Mouse (Mus musculus) midbrain, embryonic 14.5 days (tissue): ENCODE measurements around the gene Pbrm1. TPM values are rescaled to one million over a fixed set of nuclear protein-coding genes. Genes with fewer than 3 reads are reported as not detected.

Experiments
- ATAC-seq: fragments of 200-750 bp; cut with Nextera tagmentation; 2 replicates; pipeline ENCODE4 v1.8.0; 2017; ENCODE audit warnings: moderate number of reproducible peaks, moderate library complexity; ENCODE audit not compliant: low FRiP score, low TSS enrichment
- DNase-seq: peaks from one replicate; pipeline ENCODE4 v3.0.0-alpha.2; 2015
- H3K27ac ChIP-seq: fragments of 300-500 bp; sonication (generic); replicated peaks from 2 replicates; pipeline ENCODE4 v1.5.1; 2014; ENCODE audit warnings: mild to moderate bottlenecking, low read depth, low read length, moderate library complexity
- H3K27me3 ChIP-seq: fragments of 300-500 bp; sonication (generic); 2 replicates; pipeline ENCODE4 v1.6.1; 2014; ENCODE audit warnings: low read length, control low read depth, mixed read lengths; ENCODE audit not compliant: control insufficient read depth, insufficient read depth
- H3K36me3 ChIP-seq: fragments of 300-500 bp; sonication (generic); 2 replicates; pipeline ENCODE4 v1.6.1; 2014; ENCODE audit warnings: low read length, control low read depth; ENCODE audit not compliant: control insufficient read depth, insufficient read depth
- H3K4me1 ChIP-seq: fragments of 300-500 bp; sonication (generic); 2 replicates; pipeline ENCODE4 v1.6.1; 2014; ENCODE audit warnings: mild to moderate bottlenecking, antibody characterized with exemption, low read length, control low read depth; ENCODE audit not compliant: control insufficient read depth, insufficient read depth
- H3K4me2 ChIP-seq: fragments of 300-500 bp; sonication (generic); 2 replicates; pipeline ENCODE4 v1.6.1; 2014; ENCODE audit warnings: mild to moderate bottlenecking, low read length, moderate library complexity
- H3K4me3 ChIP-seq: fragments of 300-500 bp; sonication (generic); replicated peaks from 2 replicates; pipeline ENCODE4 v1.5.1; 2014; ENCODE audit warnings: low read depth, low read length
- H3K9ac ChIP-seq: fragments of 300-500 bp; sonication (generic); replicated peaks from 2 replicates; pipeline ENCODE4 v1.6.1; 2014; ENCODE audit warnings: mild to moderate bottlenecking, low read length, moderate library complexity
- H3K9me3 ChIP-seq: fragments of 300-500 bp; sonication (generic); 2 replicates; pipeline ENCODE4 v1.6.1; 2016; ENCODE audit warnings: low read length, control low read depth, mixed read lengths; ENCODE audit not compliant: control insufficient read depth
- WGBS: fragments of 180-500 bp; shearing (Covaris S2); extraction: QIAGEN DNeasy Blood & Tissue Kit; methylation state at CpG from one replicate; pipeline ENCODE4 v1.1.7; 2014; 5-methylcytosine and 5-hydroxymethylcytosine counted together
- polyA plus RNA-seq: library from polyadenylated mRNA; unstranded; fragments of >200 nt; fragmentation: Nextera tagmentation; extraction: Ambion mirVana; gene quantifications from 2 replicates; pipeline ENCODE4 v1.2.1, GENCODE M21; 2014

Pbrm1 gene
- polyA plus RNA-seq, 1 experiment from 2014 or later = 136 TPM

DNA sequence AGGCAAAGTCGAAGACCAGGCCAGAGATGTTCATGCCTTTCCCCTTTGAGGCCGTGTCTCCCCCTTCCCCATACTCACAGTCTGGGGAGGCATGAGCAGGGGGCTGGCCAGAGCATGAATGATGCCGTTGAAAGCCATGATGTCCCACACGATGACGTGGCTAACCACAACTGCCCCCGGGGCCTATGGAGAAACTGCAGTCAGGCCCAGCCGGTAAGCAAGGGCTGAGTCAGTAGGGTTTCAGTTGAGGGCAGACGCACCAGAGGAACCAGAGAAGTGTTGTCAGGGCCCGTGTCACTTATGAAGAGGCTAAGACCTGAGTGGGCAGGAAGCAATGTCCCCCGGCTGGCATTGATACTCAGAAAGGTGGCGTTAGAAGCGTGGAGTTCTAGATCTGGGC lies 120.7 kb downstream of the Pbrm1 start:
- Histone ChIP-seq H3K9ac (no peak overlapping the region), H3K27ac (no peak overlapping the region), H3K9me3 (no peaks in the 10 kb centered on the region), H3K4me1 (no peaks in the 10 kb centered on the region; the same call in 1 of the 2 replicates), H3K4me3 (no peak overlapping the region), H3K4me2 (no peak overlapping the region), H3K27me3 (no peaks in the 10 kb centered on the region), H3K36me3 (peaks cover 75% of the 10 kb centered on the region)
- 93% methylated on average over 12 of the region's 12 CpGs for WGBS
- ATAC-seq (no peak), DNase-seq (no peak)

DNA sequence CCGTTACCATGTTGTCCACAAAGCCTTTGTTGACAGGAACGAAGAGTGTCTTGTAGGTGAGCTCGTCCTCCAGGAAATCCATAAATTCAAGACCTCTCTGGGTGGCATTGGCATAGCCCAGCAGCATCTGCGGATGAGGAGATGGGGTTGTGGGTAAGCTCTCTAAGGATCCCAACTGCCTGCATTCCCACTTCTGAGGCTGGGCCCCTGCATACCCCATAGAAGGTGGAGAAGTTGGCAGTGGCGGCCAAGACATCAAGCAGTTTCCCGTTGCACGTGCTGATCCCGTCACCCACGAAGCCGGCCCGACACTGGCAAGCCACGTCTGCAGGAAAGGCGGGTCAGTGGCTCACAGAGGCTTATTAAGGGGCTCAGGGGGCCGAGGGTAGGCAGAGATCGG lies 121.2 kb downstream of the Pbrm1 start:
- H3K27me3 ChIP-seq = no peaks in the 10 kb centered on the region
- H3K27ac ChIP-seq = no peak overlapping the region
- no peaks in the 10 kb centered on the region for H3K9me3 ChIP-seq
- peaks cover 71% of the 10 kb centered on the region for H3K36me3 ChIP-seq
- no peak for ATAC-seq
- WGBS = 94% methylated on average over 15 of the region's 15 CpGs
- H3K4me3 ChIP-seq = no peak overlapping the region
- no peaks in the 10 kb centered on the region for H3K4me1 ChIP-seq
- DNase-seq = no peak
- no peak overlapping the region for H3K9ac ChIP-seq
- H3K4me2 ChIP-seq = no peak overlapping the region

DNA sequence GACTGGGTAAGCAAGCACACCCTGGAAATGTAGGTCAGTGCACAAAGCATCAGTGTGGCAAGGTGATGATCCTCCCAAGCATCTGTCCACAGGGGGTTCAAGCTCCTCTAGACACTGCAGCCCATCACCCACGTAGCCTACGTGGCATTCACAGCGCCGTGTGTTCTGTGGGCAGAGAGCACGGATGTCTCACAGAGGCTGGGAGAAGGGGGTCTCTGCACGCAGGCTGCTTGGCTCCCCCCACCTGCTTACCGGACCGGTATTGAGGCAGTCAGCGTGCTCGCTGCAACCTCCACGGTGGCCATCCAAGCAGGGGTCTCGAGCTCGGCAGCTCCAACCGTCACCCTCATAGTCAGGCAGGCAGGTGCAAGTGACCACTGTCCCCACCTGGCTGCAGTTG lies 122.1 kb downstream of the Pbrm1 start:
- WGBS = 94% methylated on average over 14 of the region's 14 CpGs
- Histone ChIP-seq H3K4me1 (no peaks in the 10 kb centered on the region), H3K36me3 (peaks cover 62% of the 10 kb centered on the region), H3K27ac (no peak overlapping the region), H3K9me3 (no peaks in the 10 kb centered on the region), H3K4me2 (no peak overlapping the region), H3K9ac (no peak overlapping the region), H3K4me3 (no peak overlapping the region), H3K27me3 (no peaks in the 10 kb centered on the region)
- DNase-seq (no peak), ATAC-seq (no peak)

DNA sequence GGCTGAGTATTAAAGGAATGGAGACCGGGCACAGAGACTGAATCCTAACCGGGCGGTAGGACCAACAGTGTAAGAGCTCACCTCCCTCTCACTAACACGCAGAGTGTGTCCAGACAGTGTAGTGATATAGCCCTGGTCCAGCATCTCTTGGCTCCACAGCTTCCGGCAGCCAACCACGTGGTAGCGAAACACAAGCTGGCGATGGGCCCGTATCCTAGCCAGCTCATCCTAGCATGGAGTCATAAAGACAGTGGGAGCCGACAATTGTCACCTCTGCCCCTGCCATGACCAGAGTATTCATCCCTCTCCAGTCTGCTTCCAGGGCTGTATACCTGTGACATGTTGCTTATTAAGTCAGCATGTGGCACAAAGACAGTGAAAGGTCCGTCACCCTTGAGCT lies 126.8 kb downstream of the Pbrm1 start:
- Histone ChIP-seq H3K4me2 (no peak overlapping the region), H3K27me3 (no peaks in the 10 kb centered on the region), H3K36me3 (peaks cover 16% of the 10 kb centered on the region), H3K27ac (no peak overlapping the region), H3K4me1 (no peaks in the 10 kb centered on the region), H3K9me3 (no peaks in the 10 kb centered on the region), H3K4me3 (no peak overlapping the region), H3K9ac (no peak overlapping the region)
- no peak for DNase-seq
- no peak for ATAC-seq
- WGBS = 95% methylated on average over 11 of the region's 11 CpGs

DNA sequence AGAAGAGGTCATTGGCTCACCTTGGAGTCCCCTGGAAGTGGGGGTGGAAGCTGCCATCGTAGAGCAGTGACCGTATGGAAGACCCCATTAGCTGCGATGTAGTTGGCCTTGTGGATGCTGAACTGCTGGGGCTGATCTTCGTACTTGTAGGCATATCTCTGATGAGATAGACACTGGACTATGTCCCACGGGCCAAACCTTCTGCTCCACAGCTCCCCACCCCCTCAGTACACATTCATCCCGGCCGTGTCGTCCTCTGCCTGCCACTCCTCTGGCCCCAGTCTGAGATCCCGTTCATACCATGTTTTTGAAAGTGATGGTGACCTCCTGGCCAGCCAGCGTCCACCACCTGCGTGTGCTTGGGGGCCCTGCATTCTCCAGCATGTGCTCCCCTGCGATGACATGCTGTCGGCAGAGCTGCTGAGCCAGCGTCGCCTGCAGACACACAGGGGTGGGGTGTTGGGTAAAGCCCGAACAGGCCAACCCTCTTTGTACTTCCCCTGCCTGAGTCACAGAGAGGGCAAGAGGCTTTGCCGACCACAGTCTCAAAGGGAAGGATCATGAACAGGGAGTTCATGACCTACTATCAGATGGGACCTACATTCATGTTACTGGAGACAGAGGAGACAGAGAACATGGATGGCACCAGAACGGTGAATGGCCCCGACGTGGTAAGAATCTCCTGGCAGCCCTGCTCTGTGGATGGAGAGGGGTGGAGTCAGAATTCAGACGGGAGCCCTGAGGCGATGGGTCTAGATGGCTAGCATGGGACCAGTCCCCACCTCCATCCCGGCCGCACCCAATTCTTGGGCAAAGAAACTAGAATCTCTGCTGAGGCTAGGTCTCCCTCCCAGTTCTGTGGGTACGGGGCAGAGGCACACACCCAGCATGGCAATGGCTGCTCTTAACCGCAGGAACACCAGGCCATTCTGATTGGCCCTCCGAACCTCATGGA lies 141.5 kb downstream of the Pbrm1 start:
- no peak overlapping the region for H3K4me3 ChIP-seq
- 86% methylated on average over 27 of the region's 27 CpGs for WGBS
- no peak overlapping the region for H3K9ac ChIP-seq
- H3K4me2 ChIP-seq = no peak overlapping the region
- DNase-seq (no peak), ATAC-seq (no peak)
- H3K4me1 ChIP-seq = no peaks in the 10 kb centered on the region
- H3K9me3 ChIP-seq = no peaks in the 10 kb centered on the region
- H3K27me3 ChIP-seq = no peaks in the 10 kb centered on the region
- no peak overlapping the region for H3K27ac ChIP-seq
- no peaks in the 10 kb centered on the region for H3K36me3 ChIP-seq

DNA sequence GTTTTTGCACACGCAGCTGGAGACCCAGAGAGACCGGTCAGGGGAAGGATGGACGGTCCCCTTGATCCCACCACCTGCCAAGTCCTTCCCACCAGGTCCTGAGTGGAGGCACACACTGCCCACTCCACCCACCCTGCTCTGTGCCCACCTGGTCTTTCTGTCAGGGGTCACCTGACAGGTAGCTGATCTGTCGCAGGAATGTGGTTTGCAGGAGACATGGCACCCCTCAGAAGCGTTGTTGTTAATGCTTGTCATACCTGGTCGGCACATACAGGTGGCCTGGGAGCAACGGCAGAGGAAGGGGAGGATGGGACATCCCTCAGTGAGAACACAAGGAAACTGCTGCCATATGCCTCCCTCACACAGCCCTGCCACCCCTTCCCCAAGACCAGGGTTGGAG lies 142.3 kb downstream of the Pbrm1 start:
- DNase-seq = no peak
- 94% methylated on average over 7 of the region's 7 CpGs for WGBS
- ATAC-seq = no peak

DNA sequence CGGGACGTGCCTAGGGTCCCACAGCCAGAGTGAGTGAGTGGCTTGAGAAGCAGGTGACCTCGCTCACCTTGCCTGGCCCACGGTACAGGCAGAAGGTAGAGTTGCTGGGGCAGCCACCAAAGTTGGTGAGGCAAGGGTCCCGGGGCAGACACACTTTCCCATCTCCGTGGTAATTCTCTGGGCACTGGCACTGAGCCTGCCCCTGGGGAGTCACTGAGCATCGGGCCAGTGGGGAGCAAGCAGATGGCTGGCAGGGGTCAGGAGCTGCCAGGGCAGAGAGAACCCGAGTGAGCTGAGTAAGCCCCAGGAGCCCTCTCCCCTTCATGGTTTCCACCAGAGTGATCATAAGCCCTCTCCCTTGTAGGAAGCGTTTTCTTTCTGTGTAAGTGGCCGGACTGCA lies 142.7 kb downstream of the Pbrm1 start:
- DNase-seq (no peak), ATAC-seq (no peak)
- H3K4me2 ChIP-seq = no peak overlapping the region
- no peaks in the 10 kb centered on the region for H3K9me3 ChIP-seq
- no peak overlapping the region for H3K27ac ChIP-seq
- WGBS = 65% methylated on average over 10 of the region's 10 CpGs
- no peaks in the 10 kb centered on the region for H3K36me3 ChIP-seq
- H3K9ac ChIP-seq = no peak overlapping the region
- H3K4me1 ChIP-seq = no peaks in the 10 kb centered on the region
- no peaks in the 10 kb centered on the region for H3K27me3 ChIP-seq
- no peak overlapping the region for H3K4me3 ChIP-seq

More for the DNA sequence above, 142.3 kb downstream of the Pbrm1 start:
- H3K9me3 ChIP-seq = no peaks in the 10 kb centered on the region
- no peak overlapping the region for H3K27ac ChIP-seq
- H3K27me3 ChIP-seq = no peaks in the 10 kb centered on the region
- no peaks in the 10 kb centered on the region for H3K36me3 ChIP-seq
- no peaks in the 10 kb centered on the region for H3K4me1 ChIP-seq
- no peak overlapping the region for H3K4me3 ChIP-seq
- no peak overlapping the region for H3K4me2 ChIP-seq
- H3K9ac ChIP-seq = no peak overlapping the region

DNA sequence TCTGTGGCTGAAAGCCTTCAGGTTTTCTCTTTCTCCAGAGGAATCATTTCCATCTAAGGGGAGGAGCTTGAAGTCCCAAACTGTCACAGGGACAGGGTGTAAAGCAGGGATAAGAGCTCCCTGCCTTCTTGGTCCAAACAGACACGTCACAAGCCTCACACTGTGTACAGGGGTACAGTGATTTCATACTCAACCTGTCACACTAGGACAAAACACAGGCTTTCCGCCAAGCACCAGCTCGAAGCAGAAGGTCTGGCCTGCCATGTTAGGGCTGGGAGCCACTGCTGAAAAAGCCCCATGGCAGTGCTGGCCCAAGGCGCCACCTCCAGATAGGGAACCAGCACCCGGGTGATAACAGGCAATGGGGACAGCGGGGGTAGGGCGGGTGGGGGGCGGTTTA lies 145.1 kb downstream of the Pbrm1 start:
- no peak overlapping the region for H3K4me3 ChIP-seq
- ATAC-seq (no peak), DNase-seq (no peak)
- no peaks in the 10 kb centered on the region for H3K36me3 ChIP-seq
- no peak overlapping the region for H3K9ac ChIP-seq
- 84% methylated on average over 8 of the region's 8 CpGs for WGBS
- H3K27ac ChIP-seq = no peak overlapping the region
- no peaks in the 10 kb centered on the region for H3K9me3 ChIP-seq
- no peak overlapping the region for H3K4me2 ChIP-seq
- no peaks in the 10 kb centered on the region for H3K27me3 ChIP-seq
- no peaks in the 10 kb centered on the region for H3K4me1 ChIP-seq

DNA sequence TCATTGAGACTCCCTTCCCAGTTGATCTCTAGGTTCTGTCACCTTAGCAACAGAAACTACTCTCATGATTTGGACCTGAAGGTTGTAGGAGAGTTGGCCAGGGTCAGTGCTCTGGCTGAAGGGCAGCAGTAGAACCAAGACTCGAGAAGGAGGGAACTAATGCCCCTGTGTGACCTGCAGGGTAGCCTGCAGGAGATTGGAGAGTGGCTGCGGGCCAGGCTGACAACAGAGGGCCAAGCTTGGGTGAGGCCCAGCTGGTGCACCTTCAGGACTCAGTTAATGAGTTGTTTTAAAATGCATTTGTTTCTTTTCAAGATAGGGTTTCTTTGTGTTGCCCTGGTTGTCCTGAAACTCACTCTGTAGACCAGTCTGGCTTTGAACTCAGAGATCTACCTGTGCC lies 146.1 kb downstream of the Pbrm1 start:
- H3K9ac ChIP-seq = no peak overlapping the region
- peaks cover 2% of the 10 kb centered on the region for H3K36me3 ChIP-seq
- H3K27me3 ChIP-seq = no peaks in the 10 kb centered on the region
- no peak overlapping the region for H3K4me3 ChIP-seq
- 79% methylated on average over 2 of the region's 2 CpGs for WGBS
- no peak overlapping the region for H3K4me2 ChIP-seq
- no peaks in the 10 kb centered on the region for H3K9me3 ChIP-seq
- H3K4me1 ChIP-seq = no peaks in the 10 kb centered on the region
- no peak for DNase-seq
- ATAC-seq = no peak
- no peak overlapping the region for H3K27ac ChIP-seq
